Mouse (Mus musculus) small intestine, adult 2 months (tissue): ENCODE measurements around the gene Pik3r6. TPM values are rescaled to one million over a fixed set of nuclear protein-coding genes. Genes with fewer than 3 reads are reported as not detected.
A peak's percentile ranks its signal among the peaks of the same experiment; 100 is the strongest.

Experiments
- H3K27ac ChIP-seq: fragments of 200-500 bp; 2 replicates; pipeline ENCODE4 v1.5.1; 2012; ENCODE audit warnings: low read depth, low read length, control low read depth, inconsistent platforms; ENCODE audit not compliant: insufficient read depth
- H3K27me3 ChIP-seq: fragments of 200-500 bp; 2 replicates; pipeline ENCODE4 v1.6.1; 2012; ENCODE audit warnings: mild to moderate bottlenecking, moderate library complexity, low read length, inconsistent platforms; ENCODE audit not compliant: control insufficient read depth, insufficient read depth
- H3K36me3 ChIP-seq: fragments of 200-500 bp; 2 replicates; pipeline ENCODE4 v1.6.1; 2012; ENCODE audit warnings: mild to moderate bottlenecking, low read length, control low read depth, inconsistent platforms; ENCODE audit not compliant: control insufficient read depth, insufficient read depth
- H3K4me1 ChIP-seq: fragments of 200-500 bp; 2 replicates; pipeline ENCODE4 v1.6.1; 2012; ENCODE audit warnings: low read length, inconsistent platforms, mixed read lengths; ENCODE audit not compliant: control insufficient read depth, insufficient read depth, insufficient read length
- H3K4me3 ChIP-seq: fragments of 200-500 bp; 2 replicates; pipeline ENCODE4 v1.5.1; 2012; ENCODE audit warnings: low read depth, mild to moderate bottlenecking, control low read depth, inconsistent platforms, low read length, moderate library complexity
- CTCF ChIP-seq: fragments of 200-500 bp; IDR thresholded peaks from 2 replicates; pipeline ENCODE4 v1.5.1; 2012; ENCODE audit warnings: low read depth, mild to moderate bottlenecking, control low read depth, inconsistent platforms, low read length, moderate library complexity, mixed read lengths; ENCODE audit not compliant: insufficient replicate concordance, insufficient read length; ENCODE audit errors: extremely low read depth
- POLR2A ChIP-seq: fragments of 200-500 bp; IDR thresholded peaks from 2 replicates; pipeline ENCODE4 v1.6.1; 2012; ENCODE audit warnings: low read depth, mild to moderate bottlenecking, control low read depth, inconsistent platforms, low read length, moderate library complexity
- WGBS: fragments of 180-500 bp; shearing (Covaris S2); methylation state at CpG from one replicate; pipeline ENCODE4 v1.1.7; 2018; 5-methylcytosine and 5-hydroxymethylcytosine counted together
- polyA plus RNA-seq: library from polyadenylated mRNA; depleted of rRNA; stranded (reverse); fragments of >200 nt; gene quantifications from 2 replicates; pipeline ENCODE4 v1.2.3, GENCODE M21; 2012

Pik3r6 gene
- polyA plus RNA-seq, 1 experiment = 2.1 TPM

- Histone ChIP-seq H3K4me3 (no peak overlapping the region), H3K36me3 (no peaks in the 10 kb centered on the region), H3K27me3 (peaks cover under 1% of the 10 kb centered on the region), H3K4me1 (no peaks in the 10 kb centered on the region; the same call in 1 of the 2 replicates), H3K27ac (no peak overlapping the region)
- no peak for TF ChIP-seq POLR2A
- no peak for TF ChIP-seq CTCF
- 63% methylated on average over 1 of the region's 1 CpGs for WGBS
Measured at GRCm38 (mm10) chr11:68577076-68577475, 74.3 kb downstream of the Pik3r6 start.

GRCm38 (mm10) chr11:68579462-68579881 lies 76.7 kb downstream of the Pik3r6 start:
- no peaks in the 10 kb centered on the region for H3K36me3 ChIP-seq
- no peak overlapping the region for H3K4me3 ChIP-seq
- no peaks in the 10 kb centered on the region; the same call in none of the 2 replicates for H3K27me3 ChIP-seq
- H3K27ac ChIP-seq = no peak overlapping the region
- TF ChIP-seq POLR2A = no peak
- 24% methylated on average over 9 of the region's 9 CpGs for WGBS
- H3K4me1 ChIP-seq = no peaks in the 10 kb centered on the region; the same call in 1 of the 2 replicates

GRCm38 (mm10) chr11:68580566-68580965 lies 77.7 kb downstream of the Pik3r6 start:
- H3K36me3 ChIP-seq = no peaks in the 10 kb centered on the region
- TF ChIP-seq POLR2A = no peak
- no peak for TF ChIP-seq CTCF
- no peaks in the 10 kb centered on the region; the same call in none of the 2 replicates for H3K27me3 ChIP-seq
- H3K4me3 ChIP-seq = no peak overlapping the region
- no peaks in the 10 kb centered on the region; the same call in 1 of the 2 replicates for H3K4me1 ChIP-seq
- WGBS = 72% methylated on average over 6 of the region's 6 CpGs
- H3K27ac ChIP-seq = no peak overlapping the region

GRCm38 (mm10) chr11:68583225-68583624 lies 80.4 kb downstream of the Pik3r6 start:
- H3K27me3 ChIP-seq = no peaks in the 10 kb centered on the region; the same call in 1 of the 2 replicates
- no peak overlapping the region for H3K4me3 ChIP-seq
- TF ChIP-seq CTCF (no peak), POLR2A (no peak)
- H3K4me1 ChIP-seq = no peaks in the 10 kb centered on the region; the same call in 1 of the 2 replicates
- H3K36me3 ChIP-seq = no peaks in the 10 kb centered on the region
- 88% methylated on average over 13 of the region's 13 CpGs for WGBS
- no peak overlapping the region for H3K27ac ChIP-seq

GRCm38 (mm10) chr11:68583906-68584480 lies 81.2 kb downstream of the Pik3r6 start:
- WGBS = 69% methylated on average over 8 of the region's 8 CpGs
- TF ChIP-seq POLR2A = no peak
- TF ChIP-seq CTCF = no peak

GRCm38 (mm10) chr11:68585890-68586289 lies 83.1 kb downstream of the Pik3r6 start:
- Histone ChIP-seq H3K4me1 (no peaks in the 10 kb centered on the region), H3K27me3 (no peaks in the 10 kb centered on the region), H3K4me3 (no peak overlapping the region), H3K36me3 (no peaks in the 10 kb centered on the region), H3K27ac (no peak overlapping the region)
- 19% methylated on average over 3 of the region's 3 CpGs for WGBS
- TF ChIP-seq CTCF (0 out of 2 replicates have a peak, but pooled peaks have one; percentile 6), POLR2A (no peak)

More at GRCm38 (mm10) chr11:68583906-68584480, 81.2 kb downstream of the Pik3r6 start:
- Histone ChIP-seq H3K27ac (no peak overlapping the region), H3K27me3 (no peaks in the 10 kb centered on the region), H3K4me1 (no peaks in the 10 kb centered on the region; the same call in 1 of the 2 replicates), H3K36me3 (no peaks in the 10 kb centered on the region), H3K4me3 (no peak overlapping the region)

- 46% methylated on average over 5 of the region's 5 CpGs for WGBS
- no peaks in the 10 kb centered on the region for H3K36me3 ChIP-seq
- no peak within 1 kb of the TSS for H3K4me3 ChIP-seq
Measured at GRCm38 (mm10) chr11:68586721-68587120, 83.9 kb downstream of the Pik3r6 start, which contains the start of gene Ccdc42. Ccdc42 (plus strand) TSS chr11:68587021.

More at GRCm38 (mm10) chr11:68586721-68587120, 83.9 kb downstream of the Pik3r6 start, which contains the start of gene Ccdc42:
- Histone ChIP-seq H3K27ac (no peak within 1 kb of the TSS), H3K4me1 (no peaks in the 10 kb centered on the region), H3K27me3 (no peaks in the 10 kb centered on the region)
- TF ChIP-seq POLR2A (no peak), CTCF (no peak)
